Mouse (Mus musculus) left cerebral cortex, adult 2 months (tissue): ENCODE results near the gene Smtnl2. TPM values are rescaled to one million over a fixed set of nuclear protein-coding genes. Genes with fewer than 3 reads are reported as not detected.
"Not testable (repeated sequence)": the region's sequence is repeated elsewhere in the genome, so short reads cannot be mapped to it uniquely, and the experiment has no call there.

Experiments used
- DNase-seq, 2 experiments: peaks; one replicate each; pipeline ENCODE4 v3.0.0; 2021 to 2022; ENCODE audit warnings: low spot score in 2 of 2, mixed read lengths in 1 of 2; ENCODE audit errors: extremely low spot score in 1 of 2
- H3K27ac ChIP-seq: fragments of 200-600 bp; 2 replicates; pipeline ENCODE4 v1.8.1; 2022
- H3K4me3 ChIP-seq: fragments of 200-600 bp; 2 replicates; pipeline ENCODE4 v1.8.1; 2022
- CTCF ChIP-seq: fragments of 200-600 bp; IDR thresholded peaks from 2 replicates; pipeline ENCODE4 v1.8.1; 2022; ENCODE audit warnings: antibody characterized with exemption, mild to moderate bottlenecking, moderate library complexity
- intact Hi-C: fragments of 180-260 bp; cut with DNase I; formaldehyde crosslinking; loops from one replicate; pipeline ENCODE4 v1.15.1; 2025
- total RNA-seq, 2 experiments: library from RNA; stranded (reverse); gene quantifications; 2 replicates each; pipeline ENCODE4 v1.2.3; 2021

The Smtnl2 gene
- total RNA-seq, 2 experiments from 2014 or later = 0.33 to 1.2 TPM

GRCm38 (mm10) chr11:72438411-72438810, 26.9 kb upstream of the Smtnl2 start:
- intact Hi-C loops = no loop called here
- no peak for DNase-seq
- Histone ChIP-seq H3K27ac (no peak overlapping the region), H3K4me3 (no peak overlapping the region)
- TF ChIP-seq CTCF = no peak

DNA sequence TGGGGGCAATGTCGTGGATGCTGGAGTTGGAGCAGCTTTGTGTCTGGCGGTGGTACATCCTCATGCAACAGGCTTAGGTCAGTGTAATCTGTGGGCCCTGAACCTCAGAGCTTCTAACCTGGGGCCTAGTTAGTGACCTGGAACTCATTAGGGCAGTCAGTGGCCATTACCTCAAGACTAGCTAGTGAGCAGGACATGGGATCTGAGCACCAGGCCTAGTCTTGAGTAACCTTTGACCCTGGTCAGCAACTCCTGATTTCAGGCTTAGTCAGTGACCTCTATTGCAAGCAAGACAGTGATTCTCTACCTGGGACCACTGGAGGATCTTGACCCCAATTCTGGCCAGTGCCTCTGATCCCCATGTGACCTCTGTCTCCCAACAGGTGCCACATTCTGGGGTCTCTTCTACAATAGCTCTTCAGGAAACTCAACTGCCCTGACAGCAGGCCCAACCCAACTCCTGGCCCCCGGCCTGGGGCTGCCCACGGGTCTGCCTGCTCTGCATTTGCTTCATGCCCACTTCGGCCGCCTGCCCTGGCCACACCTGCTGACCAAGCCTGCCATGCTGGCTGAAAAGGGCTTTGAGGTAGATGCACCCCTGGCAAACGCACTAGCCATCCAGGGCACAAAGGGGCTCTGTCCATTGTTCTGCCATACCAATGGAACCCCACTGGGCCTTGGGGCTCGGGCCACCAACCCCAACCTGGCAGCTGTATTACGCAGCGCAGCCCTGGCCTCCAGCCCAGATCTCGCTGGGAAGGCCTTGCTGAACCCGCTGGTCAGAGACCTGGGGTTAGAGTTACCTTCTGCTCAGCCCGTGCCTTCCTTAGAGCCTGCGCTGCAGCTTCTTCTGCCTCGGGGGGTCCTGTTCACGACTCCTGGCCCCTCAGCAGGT, 25.5 kb upstream of the Smtnl2 start:
- intact Hi-C loops = no loop called here
- Histone ChIP-seq H3K27ac (no peak overlapping the region; the same call in 1 of the 2 replicates), H3K4me3 (no peak overlapping the region)
- no peak for TF ChIP-seq CTCF
- DNase-seq = no peak

DNA sequence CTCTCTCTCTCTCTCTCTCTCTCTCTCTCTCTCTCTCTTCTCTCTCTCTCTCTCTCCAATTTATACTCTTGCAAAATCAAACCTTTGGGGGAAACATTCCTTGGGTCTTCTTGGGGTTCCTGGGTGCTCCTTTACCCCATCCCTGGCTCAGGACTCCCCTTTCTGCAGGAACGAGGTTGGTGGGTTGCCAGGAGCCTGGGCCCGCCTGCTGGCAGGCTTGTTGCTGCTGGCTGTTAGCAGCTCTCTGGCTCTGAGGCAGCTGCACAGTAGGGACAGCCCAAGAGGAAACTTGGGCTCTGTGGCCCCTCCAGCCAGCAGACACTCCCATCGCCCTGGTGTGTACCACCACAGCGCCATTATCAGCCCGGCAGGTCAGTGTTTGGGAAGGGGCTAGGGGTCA, 24.8 kb upstream of the Smtnl2 start:
- no peak for DNase-seq
- intact Hi-C loops = no loop called here

DNA sequence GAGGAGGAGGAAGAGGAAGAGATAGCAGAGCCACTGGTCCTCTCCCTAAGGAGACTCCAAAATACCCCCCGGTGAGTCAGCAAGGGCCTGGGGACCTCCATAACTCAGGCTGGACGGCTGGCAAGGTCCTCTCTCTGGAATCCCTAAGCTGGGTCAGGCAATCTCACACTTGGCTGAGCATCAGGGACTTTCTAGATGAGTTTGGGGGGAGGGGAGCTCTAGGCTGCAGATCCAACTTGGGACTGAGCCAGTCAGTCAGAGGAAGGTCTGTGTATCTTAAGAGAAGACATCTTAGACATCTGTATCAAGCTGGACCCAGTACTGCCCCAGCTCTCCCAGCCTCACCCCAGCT, 24.2 kb upstream of the Smtnl2 start:
- no peak overlapping the region for H3K27ac ChIP-seq
- intact Hi-C loops = no loop called here
- no peak overlapping the region for H3K4me3 ChIP-seq
- TF ChIP-seq CTCF = no peak
- no peak for DNase-seq

More for the DNA sequence above, 24.8 kb upstream of the Smtnl2 start:
- no peak overlapping the region; the same call in 1 of the 2 replicates for H3K27ac ChIP-seq
- no peak overlapping the region for H3K4me3 ChIP-seq
- no peak for TF ChIP-seq CTCF

- intact Hi-C loops = no loop called here
- TF ChIP-seq CTCF = no peak
- H3K27ac ChIP-seq = no peak within 1 kb of the TSS
- no peak for DNase-seq
- H3K4me3 ChIP-seq = no peak within 1 kb of the TSS
These were observed 23.6 kb upstream of the Smtnl2 start, which contains the start of gene Ggt6 for GRCm38 (mm10) chr11:72434963-72435693. Ggt6 (plus strand) TSS chr11:72435526.

GRCm38 (mm10) chr11:72430311-72431068, 19.0 kb upstream of the Smtnl2 start:
- intact Hi-C loops, H3K4me3 ChIP-seq, DNase-seq, H3K27ac ChIP-seq: not testable (repeated sequence)

DNA sequence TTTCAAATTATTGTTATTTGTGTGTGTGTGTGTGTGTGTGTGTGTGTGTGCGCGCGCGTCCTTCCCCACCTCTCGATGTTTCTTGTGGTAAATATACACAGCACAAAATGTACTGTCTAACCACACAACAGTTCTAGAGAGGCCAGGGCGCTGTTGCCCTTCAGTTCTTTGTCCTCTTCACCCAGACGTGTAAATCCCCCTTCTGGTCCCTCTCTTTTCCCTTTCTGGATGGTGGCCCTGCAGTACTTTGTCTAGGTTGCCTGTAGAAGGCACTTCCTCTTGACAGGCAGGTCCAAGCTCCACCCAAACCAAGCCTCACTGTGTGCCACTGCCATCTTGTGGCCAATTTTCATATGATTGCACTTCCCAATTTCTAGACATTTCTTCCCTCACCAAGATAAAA, 17.8 kb upstream of the Smtnl2 start:
- peak overlapping the region; percentile 38 for H3K4me3 ChIP-seq
- DNase-seq = peak; percentile 72 to 76

GRCm38 (mm10) chr11:72428694-72429093, 17.2 kb upstream of the Smtnl2 start:
- Histone ChIP-seq H3K4me3 (no peak overlapping the region), H3K27ac (no peak overlapping the region)
- peak; percentile 66 to 67 for DNase-seq
- intact Hi-C loops = loop anchor here (1.0 to 5.0 kb wide), 5 partner anchors 56 to 203 kb away; no protein-coding TSS in a partner anchor
- TF ChIP-seq CTCF = peak; percentile 60

More for the DNA sequence above, 17.8 kb upstream of the Smtnl2 start:
- no peak overlapping the region for H3K27ac ChIP-seq
- peak; percentile 91 for TF ChIP-seq CTCF
- intact Hi-C loops = loop anchor here (1.0 to 5.0 kb wide), 5 partner anchors 57 to 204 kb away; no protein-coding TSS in a partner anchor

- TF ChIP-seq CTCF = peak; percentile 52
- no peak for DNase-seq
- intact Hi-C loops = loop anchor here (1.0 to 5.0 kb wide), 2 partner anchors 55 to 207 kb away; no protein-coding TSS in a partner anchor
- Histone ChIP-seq H3K27ac (no peak overlapping the region), H3K4me3 (no peak overlapping the region)
These were observed 15.4 kb upstream of the Smtnl2 start for GRCm38 (mm10) chr11:72426884-72427283.

- no peak overlapping the region for H3K4me3 ChIP-seq
- TF ChIP-seq CTCF = no peak
- no peak for DNase-seq
- no peak overlapping the region for H3K27ac ChIP-seq
- intact Hi-C loops = loop anchor here (5.0 kb wide), 1 partner anchor 53 kb away; no protein-coding TSS in a partner anchor
These were observed 13.7 kb upstream of the Smtnl2 start for GRCm38 (mm10) chr11:72425201-72425600.

DNA sequence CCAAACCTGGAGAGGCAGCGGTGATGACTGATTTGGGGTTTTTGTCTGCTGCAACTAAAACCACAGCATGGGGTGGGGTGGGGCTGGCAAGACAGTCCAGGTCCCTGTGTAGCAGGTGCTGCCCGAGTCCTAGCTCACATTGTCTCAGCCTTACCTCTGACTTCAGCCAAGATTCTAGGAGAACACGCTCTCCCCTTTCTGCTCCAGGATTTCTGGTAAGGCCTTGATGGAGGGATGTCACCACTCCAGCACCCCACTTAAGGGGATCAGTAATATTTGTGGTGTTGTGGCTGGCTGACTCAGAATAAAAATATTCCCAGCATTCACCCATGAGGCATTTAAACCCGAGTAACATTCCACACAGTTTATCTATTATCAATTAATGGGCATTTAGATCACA, 12.2 kb upstream of the Smtnl2 start:
- intact Hi-C loops = no loop called here

More for the DNA sequence above, 12.2 kb upstream of the Smtnl2 start:
- DNase-seq = no peak
- Histone ChIP-seq H3K27ac (no peak overlapping the region), H3K4me3 (no peak overlapping the region)
- TF ChIP-seq CTCF = no peak
